Mouse (Mus musculus) lung, adult 2 months (tissue): Measurements from ENCODE around the gene Utrn.

Experiments used
- CTCF ChIP-seq: fragments of 200-500 bp; IDR thresholded peaks from 2 replicates; pipeline ENCODE4 v1.5.1; 2011; ENCODE audit warnings: mild to moderate bottlenecking, low read length, control low read depth; ENCODE audit not compliant: insufficient read depth
- POLR2A ChIP-seq: fragments of 200-500 bp; IDR thresholded peaks from 2 replicates; pipeline ENCODE4 v1.6.1; 2011; ENCODE audit warnings: low read depth, mild to moderate bottlenecking, control low read depth, low read length, borderline replicate concordance; ENCODE audit errors: extremely low read depth

- TF ChIP-seq CTCF (no peak), POLR2A (no peak)
Observed at GRCm38 (mm10) chr10:12736861-12737835, 132.0 kb downstream of the Utrn start.
